Mouse (Mus musculus) liver, embryonic 14.5 days (tissue): ENCODE results near the gene Arpc3.

ENCODE experiments used
- CTCF ChIP-seq: IDR thresholded peaks from 2 replicates; pipeline ENCODE4 v1.5.1; 2016; ENCODE audit warnings: antibody characterized with exemption, low read depth, control low read depth
- EP300 ChIP-seq: IDR thresholded peaks from 2 replicates; pipeline ENCODE4 v1.6.1; 2016; ENCODE audit warnings: antibody characterized with exemption, low read depth

GRCm38 (mm10) chr5:122445051-122445610 is 53.5 kb downstream of the Arpc3 start:
- TF ChIP-seq CTCF: no peak
- TF ChIP-seq EP300: no peak
